Mouse (Mus musculus) stomach, embryonic 14.5 days (tissue): Measurements from ENCODE around the gene Sp7. TPM values are rescaled to one million over a fixed set of nuclear protein-coding genes. Genes with fewer than 3 reads are reported as not detected.
A peak's percentile ranks its signal among the peaks of the same experiment; 100 is the strongest.

Experiments used
- ATAC-seq: fragments of 200-750 bp; cut with Nextera tagmentation; 2 replicates; pipeline ENCODE4 v1.8.0; 2017; ENCODE audit warnings: low read depth, moderate TSS enrichment; ENCODE audit not compliant: insufficient number of reproducible peaks, insufficient read depth, low FRiP score
- H3K27ac ChIP-seq: fragments of 300-500 bp; sonication (generic); 2 replicates; pipeline ENCODE4 v1.5.1; 2014; ENCODE audit warnings: mild to moderate bottlenecking, low read length, moderate library complexity, mixed read lengths
- H3K27me3 ChIP-seq: fragments of 300-500 bp; sonication (generic); 2 replicates; pipeline ENCODE4 v1.6.1; 2014; ENCODE audit warnings: low read length, control low read depth, mixed read lengths; ENCODE audit not compliant: control insufficient read depth, insufficient read depth
- H3K36me3 ChIP-seq: fragments of 300-500 bp; sonication (generic); 2 replicates; pipeline ENCODE4 v1.6.1; 2014; ENCODE audit warnings: mild to moderate bottlenecking, control low read depth, low read length, moderate library complexity, mixed read lengths; ENCODE audit not compliant: control insufficient read depth, insufficient read depth
- H3K4me1 ChIP-seq: fragments of 300-500 bp; sonication (generic); 2 replicates; pipeline ENCODE4 v1.6.1; 2014; ENCODE audit warnings: low read length, control low read depth, mixed read lengths; ENCODE audit not compliant: control insufficient read depth, insufficient read depth
- H3K4me2 ChIP-seq: fragments of 300-500 bp; sonication (generic); replicated peaks from 2 replicates; pipeline ENCODE4 v1.6.1; 2014; ENCODE audit warnings: low read depth, low read length, control low read depth
- H3K4me3 ChIP-seq: fragments of 300-500 bp; sonication (generic); 2 replicates; pipeline ENCODE4 v1.5.1; 2014; ENCODE audit warnings: low read depth, low read length, control low read depth
- H3K9ac ChIP-seq: fragments of 300-500 bp; sonication (generic); replicated peaks from 2 replicates; pipeline ENCODE4 v1.6.1; 2014; ENCODE audit warnings: low read depth, mild to moderate bottlenecking, control low read depth, low read length, moderate library complexity, mixed read lengths
- H3K9me3 ChIP-seq: fragments of 300-500 bp; sonication (generic); 2 replicates; pipeline ENCODE4 v1.6.1; 2016; ENCODE audit warnings: low read depth, low read length, control low read depth; ENCODE audit not compliant: control insufficient read depth
- WGBS: fragments of 180-500 bp; shearing (Covaris S2); extraction: QIAGEN DNeasy Blood & Tissue Kit; methylation state at CpG from one replicate; pipeline ENCODE4 v1.1.7; 2014; 5-methylcytosine and 5-hydroxymethylcytosine counted together
- polyA plus RNA-seq: library from polyadenylated mRNA; unstranded; fragments of >200 nt; fragmentation: Nextera tagmentation; extraction: Ambion mirVana; gene quantifications from 2 replicates; pipeline ENCODE4 v1.2.1, GENCODE M21; 2014

Sp7 gene
- polyA plus RNA-seq, 1 experiment from 2014 or later: 2.0 TPM

DNA sequence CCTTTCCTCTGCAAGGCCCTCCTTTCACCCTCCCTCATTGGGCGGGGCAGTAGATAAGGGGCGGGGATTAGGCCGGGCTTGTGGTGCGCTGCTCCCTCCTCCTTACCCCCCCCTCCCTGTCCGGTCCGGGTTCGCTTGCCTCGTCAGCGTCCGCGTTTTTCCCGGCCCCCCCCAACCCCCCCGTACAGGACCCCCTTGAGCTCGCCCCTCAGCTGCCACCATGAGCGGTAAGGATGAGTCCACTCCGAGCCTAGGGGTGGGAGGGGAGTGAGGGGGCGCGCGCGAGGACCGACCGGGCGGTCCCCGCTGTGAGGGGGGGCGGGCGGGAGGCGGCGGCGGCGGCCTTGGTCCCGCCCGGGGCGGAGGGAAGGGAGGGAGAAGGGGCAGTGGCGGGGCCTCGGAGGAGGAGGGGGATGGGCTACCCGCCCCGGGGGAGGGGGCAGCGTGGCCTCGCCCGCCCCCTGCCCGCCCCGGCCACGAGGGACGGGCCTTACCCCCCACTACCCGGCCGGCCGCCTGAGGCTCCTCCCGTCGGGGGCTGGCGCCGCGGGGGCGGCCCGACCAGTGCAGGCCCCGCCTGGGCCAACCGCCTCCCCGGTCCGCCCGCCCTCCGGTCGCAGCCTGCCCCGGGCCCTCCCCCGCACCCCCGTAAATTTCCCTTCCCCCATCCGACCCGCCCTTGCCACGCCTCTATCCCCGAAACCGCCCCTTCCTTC, 39.4 kb upstream of the Sp7 start:
- H3K4me1 ChIP-seq: peaks cover 17% of the 10 kb centered on the region
- ATAC-seq: peak; percentile 39
- H3K36me3 ChIP-seq: peaks cover 27% of the 10 kb centered on the region
- H3K4me3 ChIP-seq: peak overlapping the region; percentile 75
- H3K4me2 ChIP-seq: peak overlapping the region; percentile 36
- peak overlapping the region; percentile 99 for H3K27ac ChIP-seq
- H3K9me3 ChIP-seq: no peaks in the 10 kb centered on the region
- 1% methylated on average over 44 of the region's 69 CpGs for WGBS
- no peaks in the 10 kb centered on the region for H3K27me3 ChIP-seq
- H3K9ac ChIP-seq: peak overlapping the region; percentile 85

- WGBS: 0% methylated on average over 38 of the region's 38 CpGs
- H3K9ac ChIP-seq: peak within 1 kb of the TSS; percentile 85
- H3K4me3 ChIP-seq: peak within 1 kb of the TSS; percentile 75
- ATAC-seq: peak; percentile 97
- peak within 1 kb of the TSS; percentile 50 for H3K4me2 ChIP-seq
- peaks cover 17% of the 10 kb centered on the region for H3K4me1 ChIP-seq
- no peaks in the 10 kb centered on the region for H3K9me3 ChIP-seq
- H3K27ac ChIP-seq: peak within 1 kb of the TSS; percentile 99
- H3K36me3 ChIP-seq: peaks cover 27% of the 10 kb centered on the region
- no peaks in the 10 kb centered on the region for H3K27me3 ChIP-seq
Measured at GRCm38 (mm10) chr15:102405489-102406195, 38.7 kb upstream of the Sp7 start, which contains the start of gene Sp1. TSS of gene Sp1 (plus strand) at chr15:102406143.

GRCm38 (mm10) chr15:102404608-102405488, 37.9 kb upstream of the Sp7 start:
- no peak; the same call in 1 of the 2 replicates for ATAC-seq
- Histone ChIP-seq H3K36me3 (peaks cover 20% of the 10 kb centered on the region), H3K9ac (peak overlapping the region; percentile 60)

GRCm38 (mm10) chr15:102402210-102402609, 35.2 kb upstream of the Sp7 start:
- WGBS: 93% methylated on average over 3 of the region's 3 CpGs
- peaks cover 10% of the 10 kb centered on the region; the same call in 1 of the 2 replicates for H3K4me1 ChIP-seq

More at GRCm38 (mm10) chr15:102404608-102405488, 37.9 kb upstream of the Sp7 start:
- H3K27ac ChIP-seq: peak overlapping the region; percentile 99
- 16% methylated on average over 34 of the region's 34 CpGs for WGBS
- H3K9me3 ChIP-seq: no peaks in the 10 kb centered on the region
- H3K4me3 ChIP-seq: peak overlapping the region; percentile 40
- peaks cover 19% of the 10 kb centered on the region for H3K4me1 ChIP-seq
- H3K4me2 ChIP-seq: peak overlapping the region; percentile 50
- no peaks in the 10 kb centered on the region for H3K27me3 ChIP-seq

DNA sequence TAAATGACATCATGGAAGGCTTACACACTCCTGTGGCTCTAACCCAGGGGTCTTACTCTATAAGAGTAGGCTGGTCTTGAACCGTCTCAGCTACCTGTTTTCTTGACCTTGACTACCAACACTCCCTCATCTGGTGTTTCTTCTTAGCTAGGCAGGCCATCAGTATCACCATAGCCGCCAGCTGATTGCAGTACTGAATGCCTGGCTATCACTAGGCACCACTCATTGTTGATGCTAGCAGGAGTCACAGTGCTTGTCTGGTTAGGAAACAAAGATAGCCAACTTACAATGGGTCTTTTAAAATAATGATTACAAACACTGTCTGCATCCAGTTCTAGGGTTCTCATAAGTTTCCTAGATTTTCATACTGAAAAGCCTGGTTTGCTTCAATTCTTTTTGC, 34.3 kb upstream of the Sp7 start:
- H3K9me3 ChIP-seq: no peaks in the 10 kb centered on the region
- H3K27me3 ChIP-seq: no peaks in the 10 kb centered on the region
- H3K36me3 ChIP-seq: no peaks in the 10 kb centered on the region
- peaks cover 10% of the 10 kb centered on the region; the same call in 1 of the 2 replicates for H3K4me1 ChIP-seq
- no peak for ATAC-seq
- no peak overlapping the region for H3K4me2 ChIP-seq
- H3K9ac ChIP-seq: no peak overlapping the region
- H3K4me3 ChIP-seq: no peak overlapping the region
- no peak overlapping the region for H3K27ac ChIP-seq
- 92% methylated on average over 2 of the region's 2 CpGs for WGBS

More at GRCm38 (mm10) chr15:102402210-102402609, 35.2 kb upstream of the Sp7 start:
- H3K4me3 ChIP-seq: no peak overlapping the region
- no peaks in the 10 kb centered on the region for H3K27me3 ChIP-seq
- no peak overlapping the region for H3K9ac ChIP-seq
- no peaks in the 10 kb centered on the region for H3K9me3 ChIP-seq
- no peak overlapping the region for H3K4me2 ChIP-seq
- no peaks in the 10 kb centered on the region for H3K36me3 ChIP-seq
- no peak overlapping the region for H3K27ac ChIP-seq
- no peak for ATAC-seq

DNA sequence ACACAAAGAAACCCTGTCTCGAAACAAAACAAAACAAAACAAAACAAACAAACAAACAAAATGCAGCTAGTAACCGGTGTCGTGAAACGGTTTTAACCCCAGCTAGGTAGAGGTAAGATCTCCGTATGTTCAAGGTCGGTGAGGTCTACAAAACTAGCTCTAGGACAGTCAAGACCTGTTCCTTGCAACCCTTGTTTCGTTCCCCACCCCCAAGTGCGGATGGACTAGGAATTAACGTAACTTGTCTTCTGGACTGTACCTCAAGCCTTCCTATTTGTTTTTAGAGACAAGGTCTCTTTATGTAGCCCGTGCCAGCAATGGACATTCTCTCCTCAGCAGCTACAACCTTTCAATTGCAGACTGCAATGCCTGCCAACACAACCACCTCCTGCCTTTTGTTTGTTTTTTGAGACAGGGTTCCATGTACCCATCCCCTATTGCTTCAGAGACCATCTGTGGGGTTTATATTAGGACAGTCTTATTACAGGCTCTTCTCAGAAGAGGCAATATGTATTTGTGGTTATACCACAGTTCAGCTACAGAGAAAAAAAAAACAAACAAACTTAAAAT, 33.6 kb upstream of the Sp7 start:
- H3K4me2 ChIP-seq: peak overlapping the region; percentile 42

DNA sequence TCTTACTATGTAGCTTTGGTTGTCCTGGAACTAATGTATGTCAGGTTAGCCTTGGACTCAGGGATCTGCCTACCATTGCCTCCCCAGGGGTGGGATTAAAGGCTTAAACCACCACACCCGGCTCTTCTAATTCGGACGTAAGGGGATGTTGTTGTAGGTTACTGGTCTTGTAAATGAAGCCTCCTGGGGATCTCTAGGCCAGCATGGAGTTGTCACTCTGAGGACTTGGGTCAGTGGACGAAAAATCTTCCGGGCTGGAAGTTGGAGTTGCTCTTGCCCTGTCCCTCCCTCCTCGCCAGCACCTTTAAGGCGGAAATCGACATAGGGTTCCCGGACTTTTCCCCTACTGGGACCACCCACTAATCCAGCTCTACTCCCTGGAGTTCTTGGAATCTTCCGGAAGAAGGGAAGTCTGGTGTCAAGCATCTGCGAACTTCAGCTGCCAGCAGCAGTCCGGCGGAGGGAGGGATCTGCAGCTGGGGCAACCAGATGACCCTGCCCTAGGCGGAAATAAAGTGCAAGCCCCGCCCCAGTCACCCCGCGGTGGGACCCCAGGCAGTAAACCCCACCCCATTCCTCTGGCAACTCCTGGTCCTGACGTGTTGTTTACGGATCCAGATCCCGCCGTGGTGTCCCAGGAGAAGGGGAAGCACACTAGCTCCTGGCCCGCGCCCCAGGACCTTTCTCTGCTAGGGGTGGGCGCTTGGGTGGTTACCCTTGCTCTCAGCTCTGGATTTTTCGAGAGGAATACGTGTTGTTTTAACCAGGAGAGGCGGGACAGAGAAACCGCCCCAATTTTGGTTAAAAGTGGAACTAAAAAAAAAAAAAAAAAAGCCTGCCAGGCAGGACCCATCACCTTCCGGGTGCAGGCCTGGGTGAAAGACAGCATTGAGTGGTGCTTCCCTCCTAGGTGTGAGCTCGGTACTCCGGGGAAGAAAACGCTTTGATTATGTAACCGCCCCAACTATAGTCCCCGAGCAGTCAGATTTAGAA, 32.5 kb upstream of the Sp7 start:
- peak; percentile 86 for ATAC-seq
- 3% methylated on average over 34 of the region's 34 CpGs for WGBS
- Histone ChIP-seq H3K27me3 (no peaks in the 10 kb centered on the region), H3K9ac (peak overlapping the region; percentile 26), H3K4me2 (peak overlapping the region; percentile 42), H3K27ac (peak overlapping the region; percentile 79), H3K9me3 (no peaks in the 10 kb centered on the region), H3K4me1 (peaks cover 10% of the 10 kb centered on the region; the same call in 1 of the 2 replicates), H3K4me3 (peak overlapping the region; percentile 29), H3K36me3 (no peaks in the 10 kb centered on the region)

More for the DNA sequence above, 33.6 kb upstream of the Sp7 start:
- Histone ChIP-seq H3K27me3 (no peaks in the 10 kb centered on the region), H3K36me3 (no peaks in the 10 kb centered on the region), H3K4me3 (no peak overlapping the region), H3K4me1 (peaks cover 10% of the 10 kb centered on the region; the same call in 1 of the 2 replicates), H3K27ac (peak overlapping the region; percentile 79; the same call in 1 of the 2 replicates), H3K9me3 (no peaks in the 10 kb centered on the region), H3K9ac (no peak overlapping the region)
- WGBS: 76% methylated on average over 10 of the region's 10 CpGs
- no peak for ATAC-seq
